Mouse (Mus musculus) MEL (cell line): Measurements from ENCODE around the gene AI854703.

Source experiments
- CHD2 ChIP-seq: IDR thresholded peaks from 2 replicates; pipeline ENCODE4 v1.6.1; 2011; ENCODE audit warnings: low read length, improper control_type of control experiment
- CTCF ChIP-seq, 3 experiments: IDR thresholded peaks in 2 of 3; conservative IDR thresholded peaks in 1 of 3; 2 replicates each; pipeline ENCODE4 v1.5.1; 2011 to 2012; ENCODE audit warnings: low read length in 3 of 3, low read depth in 2 of 3, mild to moderate bottlenecking in 2 of 3, improper control_type of control experiment in 1 of 3, inconsistent platforms in 1 of 3, mixed read lengths in 1 of 3, moderate library complexity in 1 of 3; ENCODE audit not compliant: control insufficient read depth in 1 of 3, insufficient read depth in 1 of 3, poor library complexity in 1 of 3, severe bottlenecking in 1 of 3
- ELF1 ChIP-seq: IDR thresholded peaks from 2 replicates; pipeline ENCODE4 v1.6.1; 2014; ENCODE audit warnings: low read depth, mild to moderate bottlenecking, inconsistent platforms, low read length, improper control_type of control experiment, moderate library complexity
- EP300 ChIP-seq, 2 experiments: IDR thresholded peaks; 2 replicates each; pipeline ENCODE4 v1.6.1; 2011; ENCODE audit warnings: improper control_type of control experiment in 2 of 2, low read length in 2 of 2, low read depth in 1 of 2, mild to moderate bottlenecking in 1 of 2
- GATA1 ChIP-seq: IDR thresholded peaks from 2 replicates; pipeline ENCODE4 v1.6.1; 2011; ENCODE audit warnings: low read depth, low read length, improper control_type of control experiment
- HCFC1 ChIP-seq: IDR thresholded peaks from 2 replicates; pipeline ENCODE4 v1.6.1; 2012; ENCODE audit warnings: low read depth, mild to moderate bottlenecking, inconsistent platforms, low read length, improper control_type of control experiment, moderate library complexity
- MAX ChIP-seq: IDR thresholded peaks from 2 replicates; pipeline ENCODE4 v1.6.1; 2011; ENCODE audit warnings: low read length, improper control_type of control experiment
- POLR2A ChIP-seq, 2 experiments: IDR thresholded peaks; 2 replicates each; pipeline ENCODE4 v1.6.1; 2011 to 2012; ENCODE audit warnings: low read length in 2 of 2, mild to moderate bottlenecking in 2 of 2, control low read depth in 1 of 2, improper control_type of control experiment in 1 of 2, low read depth in 1 of 2, moderate library complexity in 1 of 2; ENCODE audit not compliant: control insufficient read depth in 1 of 2, insufficient read depth in 1 of 2, poor library complexity in 1 of 2
- POLR2AphosphoS2 ChIP-seq: IDR thresholded peaks from 2 replicates; pipeline ENCODE4 v1.6.1; 2011; ENCODE audit warnings: low read length, improper control_type of control experiment
- TCF12 ChIP-seq: IDR thresholded peaks from 2 replicates; pipeline ENCODE4 v1.6.1; 2014; ENCODE audit warnings: low read depth, mild to moderate bottlenecking, inconsistent platforms, low read length, improper control_type of control experiment, moderate library complexity
- ZC3H11A ChIP-seq: IDR thresholded peaks from 2 replicates; pipeline ENCODE4 v1.6.1; 2012; ENCODE audit warnings: low read depth, mild to moderate bottlenecking, inconsistent platforms, low read length, improper control_type of control experiment

GRCm38 (mm10) chr6:48658721-48659120 lies 32.2 kb downstream of the AI854703 start:
- TF ChIP-seq ZC3H11A (no peak), MAX (no peak), HCFC1 (no peak), POLR2A (IDR thresholded peaks at IDR 0.05; ENCODE audit: control insufficient read depth in 1 of 2, insufficient read depth in 1 of 2, low read depth in 1 of 2, low read length in 2 of 2, poor library complexity in 1 of 2) (no peak), CTCF (IDR thresholded peaks at IDR 0.05 in 2 of 3, conservative IDR thresholded peaks at IDR 0.05 in 1 of 3; ENCODE audit: control insufficient read depth in 1 of 3, insufficient read depth in 1 of 3, low read depth in 2 of 3, low read length in 3 of 3, poor library complexity in 1 of 3, severe bottlenecking in 1 of 3) (no peak), GATA1 (no peak), ELF1 (no peak), POLR2AphosphoS2 (no peak), EP300 (IDR thresholded peaks at IDR 0.05; ENCODE audit: low read depth in 1 of 2, low read length in 2 of 2) (no peak), CHD2 (no peak), TCF12 (no peak)
